Mouse (Mus musculus): ENCODE measurements around the gene Tfap2d. TPM values are rescaled to one million over a fixed set of nuclear protein-coding genes. Genes with fewer than 3 reads are reported as not detected.

The Tfap2d gene
- polyA plus RNA-seq, 1 experiment, result not detected

DNA sequence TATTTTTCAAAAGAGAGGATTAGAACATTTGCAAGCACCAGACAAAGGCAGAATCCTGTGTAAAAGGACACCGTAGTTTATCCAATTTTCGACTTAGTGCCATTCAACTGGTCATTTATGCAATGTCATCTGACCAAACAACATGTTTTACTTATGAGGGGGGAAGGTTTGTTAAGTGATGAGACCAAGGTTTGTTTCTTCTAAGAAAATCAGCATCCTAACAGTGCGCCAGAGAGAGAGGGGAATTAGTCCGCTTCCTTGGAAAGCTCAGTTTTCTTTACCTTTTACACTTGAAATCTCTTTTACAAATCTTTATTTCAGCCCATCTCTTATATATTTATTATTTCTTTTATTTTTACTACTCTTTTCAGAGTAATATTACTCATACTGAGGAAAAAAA, 3.6 kb downstream of the Tfap2d start:
- H3K4me1 ChIP-seq (ENCODE audit: control insufficient read depth, insufficient read depth, low read length), result no peaks in the 10 kb centered on the region
- 10% methylated on average over 4 of the region's 4 CpGs for WGBS
- TF ChIP-seq CTCF (IDR thresholded peaks at IDR 0.05; ENCODE audit: control insufficient read depth, insufficient read depth, low read length) (no peak), POLR2A (IDR thresholded peaks at IDR 0.05; ENCODE audit: borderline replicate concordance, control insufficient read depth, low read depth, low read length) (no peak)
- H3K4me3 ChIP-seq (replicated peaks; ENCODE audit: control insufficient read depth, low read depth, low read length), result no peak overlapping the region
- H3K27ac ChIP-seq (ENCODE audit: control insufficient read depth, insufficient read depth, low read depth, low read length, poor library complexity), result no peak overlapping the region

DNA sequence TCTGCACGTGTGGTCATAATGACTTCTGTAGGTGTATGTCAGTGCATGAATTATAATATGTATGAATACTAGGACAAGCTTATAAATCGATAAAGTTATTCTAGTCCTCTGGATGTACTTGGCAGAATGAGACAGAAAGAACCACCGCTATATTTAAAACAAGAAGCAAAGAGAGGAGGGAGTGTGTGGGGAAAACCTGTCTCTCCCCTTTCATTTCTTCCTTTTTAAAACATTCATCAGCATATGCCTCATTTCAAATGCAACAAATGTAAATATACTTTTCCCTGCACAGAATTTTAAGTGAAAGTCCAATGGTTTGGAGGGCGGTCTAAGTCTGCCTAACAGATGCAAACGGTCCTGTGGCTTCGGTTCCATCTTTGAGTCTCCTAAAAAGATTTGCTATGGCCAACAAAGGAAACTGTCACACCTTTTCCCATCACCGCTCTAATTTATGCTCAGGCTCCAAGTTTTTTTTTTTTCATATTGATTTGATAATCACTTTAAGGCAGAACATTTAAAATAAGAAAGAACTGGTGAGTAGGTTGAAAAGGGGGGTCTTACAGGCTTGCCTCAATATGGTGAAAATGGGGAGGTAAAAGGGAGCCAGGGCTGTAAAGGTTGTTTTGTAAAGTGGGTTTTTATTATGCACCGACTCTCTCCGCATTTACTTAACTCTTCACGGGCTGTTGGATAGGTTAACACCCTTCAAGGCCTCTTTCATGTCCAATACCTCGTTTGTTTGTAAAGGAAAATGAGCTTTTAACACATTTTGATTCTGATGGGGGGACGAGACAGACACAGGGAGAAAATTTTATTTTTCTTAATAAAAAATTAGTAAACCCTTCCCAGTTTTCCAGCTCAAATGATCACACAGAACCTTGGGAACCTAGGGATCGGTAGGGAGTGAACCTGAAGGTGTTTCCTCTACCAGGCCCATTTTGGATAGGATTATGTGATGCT, 4.3 kb downstream of the Tfap2d start:
- no peak overlapping the region for H3K27ac ChIP-seq (ENCODE audit: control insufficient read depth, insufficient read depth, low read depth, low read length, poor library complexity)
- no peaks in the 10 kb centered on the region for H3K4me1 ChIP-seq (ENCODE audit: control insufficient read depth, insufficient read depth, low read length)
- WGBS, result 3% methylated on average over 13 of the region's 13 CpGs
- TF ChIP-seq CTCF (IDR thresholded peaks at IDR 0.05; ENCODE audit: control insufficient read depth, insufficient read depth, low read length) (no peak), POLR2A (IDR thresholded peaks at IDR 0.05; ENCODE audit: borderline replicate concordance, control insufficient read depth, low read depth, low read length) (no peak)
- H3K4me3 ChIP-seq (replicated peaks; ENCODE audit: control insufficient read depth, low read depth, low read length), result no peak overlapping the region

DNA sequence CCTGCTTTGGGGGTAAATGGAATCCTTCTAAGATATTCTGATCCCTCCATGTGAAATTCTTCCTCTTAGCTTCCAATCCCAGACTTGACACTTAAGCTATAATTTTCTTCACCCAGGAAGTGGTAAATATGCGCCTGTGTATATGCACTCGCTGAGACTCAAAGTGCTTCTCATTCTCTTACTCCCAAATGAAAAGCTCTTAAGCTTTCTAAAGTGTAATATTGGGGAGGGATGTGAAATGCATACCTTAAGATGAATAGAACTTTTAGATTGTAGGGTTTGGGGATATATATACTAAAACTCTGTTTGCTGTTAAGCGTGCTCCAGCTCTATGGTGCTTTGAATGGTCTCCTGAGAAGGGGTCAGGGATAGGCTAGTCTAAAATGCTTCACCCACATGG, 5.0 kb downstream of the Tfap2d start:
- TF ChIP-seq CTCF (IDR thresholded peaks at IDR 0.05; ENCODE audit: control insufficient read depth, insufficient read depth, low read length) (no peak), POLR2A (IDR thresholded peaks at IDR 0.05; ENCODE audit: borderline replicate concordance, control insufficient read depth, low read depth, low read length) (no peak)
- no peak overlapping the region for H3K27ac ChIP-seq (ENCODE audit: control insufficient read depth, insufficient read depth, low read depth, low read length, poor library complexity)
- 7% methylated on average over 3 of the region's 3 CpGs for WGBS
- H3K4me3 ChIP-seq (replicated peaks; ENCODE audit: control insufficient read depth, low read depth, low read length), result no peak overlapping the region
- no peaks in the 10 kb centered on the region for H3K4me1 ChIP-seq (ENCODE audit: control insufficient read depth, insufficient read depth, low read length)

DNA sequence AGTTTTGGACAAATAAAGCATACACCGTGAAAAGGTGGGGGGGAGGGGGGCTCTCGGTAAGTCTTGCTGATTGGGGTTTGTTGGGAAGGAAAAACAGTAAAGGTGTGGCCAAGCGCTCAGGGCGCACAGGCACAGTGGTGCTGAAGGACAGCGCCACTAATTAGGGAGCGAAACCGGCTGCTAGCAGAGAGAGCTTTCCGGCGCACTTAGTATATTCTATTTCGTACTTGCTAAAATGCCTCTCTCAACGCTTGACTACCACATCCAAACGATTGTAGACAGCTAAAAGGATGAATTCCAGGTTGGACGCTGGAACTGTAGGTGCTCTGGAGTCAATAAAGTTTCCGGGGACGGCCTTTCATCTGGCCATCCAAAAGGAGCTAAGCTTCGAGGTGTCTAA, 6.9 kb downstream of the Tfap2d start:
- Histone ChIP-seq H3K4me3 (replicated peaks; ENCODE audit: control insufficient read depth, low read depth, low read length) (no peak overlapping the region), H3K27ac (ENCODE audit: control insufficient read depth, insufficient read depth, low read depth, low read length, poor library complexity) (no peak overlapping the region), H3K4me1 (ENCODE audit: control insufficient read depth, insufficient read depth, low read length) (no peaks in the 10 kb centered on the region)
- TF ChIP-seq CTCF (IDR thresholded peaks at IDR 0.05; ENCODE audit: control insufficient read depth, insufficient read depth, low read length), result no peak
- no peak for TF ChIP-seq POLR2A (IDR thresholded peaks at IDR 0.05; ENCODE audit: borderline replicate concordance, control insufficient read depth, low read depth, low read length)
- 4% methylated on average over 16 of the region's 16 CpGs for whole genome bisulfite sequencing

DNA sequence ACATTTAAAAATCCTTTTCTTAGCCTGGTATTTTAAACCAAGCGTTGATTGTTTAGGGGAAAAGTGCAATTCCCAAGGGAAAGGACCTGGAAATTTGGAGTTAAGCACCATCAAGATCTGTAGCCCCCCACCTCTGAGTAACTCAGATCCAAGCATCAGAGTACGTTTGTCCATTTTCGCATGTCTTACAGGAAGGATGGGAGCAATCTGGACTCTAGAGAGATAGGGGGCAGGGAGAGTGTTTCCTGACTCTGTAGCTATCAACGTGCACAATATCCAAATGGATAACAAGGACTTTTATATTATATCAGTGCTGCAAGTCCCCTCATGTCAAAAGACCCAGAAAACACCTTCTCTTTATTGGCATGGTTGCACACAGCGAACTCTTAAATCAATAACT, 7.4 kb downstream of the Tfap2d start:
- 3% methylated on average over 5 of the region's 5 CpGs for WGBS
- Histone ChIP-seq H3K4me1 (ENCODE audit: control insufficient read depth, insufficient read depth, low read length) (no peaks in the 10 kb centered on the region), H3K4me3 (replicated peaks; ENCODE audit: control insufficient read depth, low read depth, low read length) (no peak overlapping the region), H3K27ac (ENCODE audit: control insufficient read depth, insufficient read depth, low read depth, low read length, poor library complexity) (no peak overlapping the region)
- TF ChIP-seq CTCF (IDR thresholded peaks at IDR 0.05; ENCODE audit: control insufficient read depth, insufficient read depth, low read length), result no peak
- no peak for TF ChIP-seq POLR2A (IDR thresholded peaks at IDR 0.05; ENCODE audit: borderline replicate concordance, control insufficient read depth, low read depth, low read length)

DNA sequence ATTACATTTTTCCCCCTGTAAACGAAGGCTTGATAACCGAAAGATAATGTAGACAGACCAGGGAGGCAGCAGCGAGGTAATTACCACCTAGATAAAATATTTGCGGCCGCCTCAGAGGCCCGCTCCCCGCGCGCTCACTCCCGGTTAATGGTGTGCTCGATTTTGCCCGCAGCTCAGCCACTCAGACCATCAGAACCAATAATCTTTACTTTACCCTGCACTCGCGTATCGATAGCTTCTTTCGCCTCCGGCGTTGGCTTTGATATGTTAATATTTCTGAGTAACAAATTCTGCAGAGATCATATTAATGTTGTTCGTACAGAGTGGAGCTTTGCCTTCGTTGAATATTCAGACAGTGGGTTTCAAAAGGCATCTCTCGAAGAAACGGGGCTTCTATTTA, 8.2 kb downstream of the Tfap2d start:
- H3K4me3 ChIP-seq (replicated peaks; ENCODE audit: control insufficient read depth, low read depth, low read length), result no peak overlapping the region
- WGBS, result 6% methylated on average over 22 of the region's 22 CpGs
- TF ChIP-seq POLR2A (IDR thresholded peaks at IDR 0.05; ENCODE audit: borderline replicate concordance, control insufficient read depth, low read depth, low read length) (no peak), CTCF (IDR thresholded peaks at IDR 0.05; ENCODE audit: control insufficient read depth, insufficient read depth, low read length) (no peak)
- H3K27ac ChIP-seq (ENCODE audit: control insufficient read depth, insufficient read depth, low read depth, low read length, poor library complexity), result no peak overlapping the region
- no peaks in the 10 kb centered on the region for H3K4me1 ChIP-seq (ENCODE audit: control insufficient read depth, insufficient read depth, low read length)

DNA sequence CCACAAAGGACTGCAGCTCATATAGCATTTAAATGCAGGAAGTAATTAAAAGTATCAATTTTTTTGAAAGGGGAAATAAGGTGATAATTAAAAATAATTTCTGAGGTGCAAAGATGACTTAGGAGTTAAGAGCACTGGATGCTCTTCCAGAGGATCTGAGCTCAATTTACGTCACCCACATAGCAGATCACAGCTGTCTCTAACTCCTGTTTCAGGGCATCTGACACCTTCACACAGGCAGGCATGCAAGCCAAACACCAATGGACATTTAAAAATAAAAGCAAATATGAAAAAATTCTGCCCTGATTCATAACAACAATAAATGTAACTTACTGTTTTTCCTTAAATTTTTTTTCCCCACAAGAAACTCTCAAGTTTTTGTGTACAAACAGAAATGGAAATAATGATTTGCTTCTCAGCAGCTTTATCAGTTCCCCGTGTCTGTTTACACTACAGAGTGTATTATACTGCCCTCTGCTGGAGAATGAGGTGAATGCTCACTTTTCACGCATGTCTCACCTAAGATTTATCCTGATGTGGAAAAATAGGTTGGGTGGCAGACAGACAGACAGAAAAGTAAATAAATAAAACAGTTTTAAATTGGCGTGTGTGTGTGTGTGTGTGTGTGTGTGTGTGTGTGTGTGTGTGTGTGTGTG, 76.0 kb downstream of the Tfap2d start:
- 10% methylated on average over 4 of the region's 4 CpGs for WGBS
- no peak overlapping the region for H3K27ac ChIP-seq (ENCODE audit: control insufficient read depth, insufficient read depth, low read depth, low read length, poor library complexity)
- no peak for TF ChIP-seq CTCF (IDR thresholded peaks at IDR 0.05; ENCODE audit: control insufficient read depth, insufficient read depth, low read length)
- no peak for TF ChIP-seq POLR2A (IDR thresholded peaks at IDR 0.05; ENCODE audit: borderline replicate concordance, control insufficient read depth, low read depth, low read length)
- no peaks in the 10 kb centered on the region for H3K4me1 ChIP-seq (ENCODE audit: control insufficient read depth, insufficient read depth, low read length)
- H3K4me3 ChIP-seq (replicated peaks; ENCODE audit: control insufficient read depth, low read depth, low read length), result no peak overlapping the region

DNA sequence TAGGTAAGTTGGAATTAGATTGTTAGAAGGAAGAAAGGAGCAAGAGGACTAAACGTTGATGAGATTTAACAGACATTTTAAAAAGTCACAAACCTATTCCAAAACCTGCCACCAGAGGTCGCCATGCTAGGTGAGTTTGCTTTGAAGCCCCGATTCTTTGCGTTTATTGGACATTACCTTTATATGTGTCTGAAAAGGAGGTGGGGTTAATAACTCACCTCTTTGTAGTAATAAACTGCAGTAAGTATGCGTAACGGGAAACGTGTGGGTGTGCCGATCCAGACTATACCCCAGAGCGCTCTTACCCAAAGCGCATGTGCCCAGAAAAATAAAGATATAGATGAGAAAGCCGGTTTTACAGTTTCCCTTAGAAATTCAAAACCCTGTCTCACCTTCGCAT, 102.8 kb downstream of the Tfap2d start:
- 5% methylated on average over 12 of the region's 12 CpGs for WGBS
- Histone ChIP-seq H3K4me3 (replicated peaks; ENCODE audit: control insufficient read depth, low read depth, low read length) (no peak overlapping the region), H3K4me1 (ENCODE audit: control insufficient read depth, insufficient read depth, low read length) (no peaks in the 10 kb centered on the region), H3K27ac (ENCODE audit: control insufficient read depth, insufficient read depth, low read depth, low read length, poor library complexity) (no peak overlapping the region)
- TF ChIP-seq CTCF (IDR thresholded peaks at IDR 0.05; ENCODE audit: control insufficient read depth, insufficient read depth, low read length), result no peak
- TF ChIP-seq POLR2A (IDR thresholded peaks at IDR 0.05; ENCODE audit: borderline replicate concordance, control insufficient read depth, low read depth, low read length), result no peak
